Mouse (Mus musculus) lung, postnatal 0 days (tissue): Measurements from ENCODE around the gene Usp3.

ENCODE experiments used
- CTCF ChIP-seq: IDR thresholded peaks from 2 replicates; pipeline ENCODE4 v1.5.1; 2016; ENCODE audit warnings: antibody characterized with exemption, mild to moderate bottlenecking
- EP300 ChIP-seq: IDR thresholded peaks from 2 replicates; pipeline ENCODE4 v1.6.1; 2016; ENCODE audit warnings: antibody characterized with exemption, mild to moderate bottlenecking, control low read depth

GRCm38 (mm10) chr9:66599577-66599976 lies 6.6 kb upstream of the Usp3 start:
- TF ChIP-seq EP300 (no peak), CTCF (no peak)
